ENCODE assay signal across 17 mouse cellular contexts in the genomic region with DNA sequence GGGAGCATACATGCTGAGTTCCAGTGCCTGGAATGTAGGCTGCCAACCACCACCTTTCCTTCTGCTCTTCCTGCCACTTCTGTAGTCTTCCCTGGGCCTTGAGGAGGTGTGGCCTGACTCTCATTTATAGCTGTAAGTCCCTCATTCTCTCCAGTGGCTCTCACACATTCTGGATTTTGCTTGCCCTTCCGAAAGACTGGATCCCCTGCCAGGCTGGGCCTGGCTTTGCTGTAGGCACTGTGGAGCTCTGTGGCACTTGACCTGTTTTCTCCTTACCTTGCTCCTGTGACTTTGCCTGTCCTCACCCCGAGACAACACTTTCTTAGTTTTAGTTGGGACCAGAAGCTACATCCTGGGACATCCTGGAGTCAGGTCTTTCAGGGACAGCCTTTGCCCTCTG. TPM values are rescaled to one million over a fixed set of nuclear protein-coding genes. Genes with fewer than 3 reads are reported as not detected.
A peak's percentile ranks its signal among the peaks of the same experiment; 100 is the strongest.
DNase-seq lines count a peak whose midpoint lies in the region; ATAC-seq and TF ChIP-seq lines count a peak whose summit lies in the region.
"Had no signal": no experiment of that assay in that cellular context is flagged by ENCODE, and none has a peak within 500 bp of the region (broad histone marks: within the 10 kb centered on the region; RNA-seq: fewer than 3 reads in every experiment).

No protein-coding gene starts in this region.

- TF ChIP-seq CTCF in heart, adult 2 months (IDR thresholded peaks at IDR 0.05), result no peak
- no peak for TF ChIP-seq CTCF in hindbrain, postnatal 0 days (IDR thresholded peaks at IDR 0.05; ENCODE audit: low read depth)
- TF ChIP-seq CTCF in lung, embryonic 14.5 days (IDR thresholded peaks at IDR 0.05; ENCODE audit: low read depth), result no peak

- H3K4me3 ChIP-seq in heart, adult 2 months, result no peak overlapping the region
- H3K4me3 ChIP-seq in hindbrain, embryonic 13.5 days, result no peak overlapping the region
- H3K4me3 ChIP-seq in hindbrain, postnatal 0 days (ENCODE audit: low read length), result no peak overlapping the region
- no peak overlapping the region for H3K4me3 ChIP-seq in lung, embryonic 14.5 days (ENCODE audit: low read depth, low read length)
- no peak overlapping the region for H3K4me3 ChIP-seq in intestine, embryonic 16.5 days (ENCODE audit: low read length)
- H3K4me3 ChIP-seq: embryonic facial prominence, embryonic 15.5 days; forebrain, embryonic 10.5 days; megakaryocyte, embryonic 14.5 days; neural tube, embryonic 12.5 days had no signal

- peaks cover 17% of the 10 kb centered on the region for H3K4me1 ChIP-seq in heart, adult 2 months (ENCODE audit: control insufficient read depth, insufficient read depth, low read length)
- H3K4me1 ChIP-seq in hindbrain, embryonic 13.5 days (replicated peaks), result peaks cover 25% of the 10 kb centered on the region
- H3K4me1 ChIP-seq in hindbrain, postnatal 0 days (ENCODE audit: insufficient read depth, low read length), result peaks cover 4% of the 10 kb centered on the region; the same call in 1 of the 2 replicates
- peaks cover 8% of the 10 kb centered on the region for H3K4me1 ChIP-seq in lung, embryonic 14.5 days (ENCODE audit: insufficient read depth)
- H3K4me1 ChIP-seq in intestine, embryonic 16.5 days (ENCODE audit: control insufficient read depth, insufficient read depth, low read length), result peaks cover 27% of the 10 kb centered on the region

- no peak for DNase-seq in heart, adult 2 months
- DNase-seq in heart, adult 18-20 months, result no peak
- no peak for DNase-seq in hindbrain, postnatal 0 days (ENCODE audit: low spot score)
- no peak for DNase-seq in lung, embryonic 14.5 days
- no peak for DNase-seq in lung, adult 18-20 months
- no peak for DNase-seq in cerebellum, postnatal 4 days (ENCODE audit: low spot score in 2 of 2)

- H3K9ac ChIP-seq in heart, adult 2 months (ENCODE audit: low read depth, low read length), result peak overlapping the region; percentile 28
- H3K9ac ChIP-seq in hindbrain, embryonic 13.5 days, result peak overlapping the region; percentile 6; the same call in 1 of the 2 replicates
- no peak overlapping the region for H3K9ac ChIP-seq in hindbrain, postnatal 0 days (replicated peaks; ENCODE audit: low read length)
- H3K9ac ChIP-seq in lung, embryonic 14.5 days, result no peak overlapping the region
- peak overlapping the region; percentile 35; the same call in 1 of the 2 replicates for H3K9ac ChIP-seq in intestine, embryonic 16.5 days (ENCODE audit: low read depth, low read length)
- H3K9ac ChIP-seq: embryonic facial prominence, embryonic 15.5 days; liver, embryonic 14.5 days; neural tube, embryonic 12.5 days had no signal

- no peak overlapping the region for H3K4me2 ChIP-seq in hindbrain, embryonic 13.5 days
- no peak overlapping the region for H3K4me2 ChIP-seq in hindbrain, postnatal 0 days (ENCODE audit: low read depth, low read length)
- H3K4me2 ChIP-seq in lung, embryonic 14.5 days, result no peak overlapping the region
- H3K4me2 ChIP-seq in intestine, embryonic 16.5 days (ENCODE audit: low read depth, low read length), result no peak overlapping the region
- H3K4me2 ChIP-seq: embryonic facial prominence, embryonic 15.5 days; neural tube, embryonic 12.5 days had no signal

- peaks cover 4% of the 10 kb centered on the region for H3K36me3 ChIP-seq in heart, adult 2 months (ENCODE audit: control insufficient read depth, insufficient read depth, low read length)
- peaks cover 64% of the 10 kb centered on the region for H3K36me3 ChIP-seq in hindbrain, embryonic 13.5 days
- peaks cover 29% of the 10 kb centered on the region; the same call in 1 of the 2 replicates for H3K36me3 ChIP-seq in hindbrain, postnatal 0 days (ENCODE audit: insufficient read depth, low read length)
- H3K36me3 ChIP-seq in lung, embryonic 14.5 days (ENCODE audit: insufficient read depth), result peaks cover 53% of the 10 kb centered on the region
- H3K36me3 ChIP-seq in intestine, embryonic 16.5 days (ENCODE audit: control insufficient read depth, insufficient read depth, low read length), result peaks cover 21% of the 10 kb centered on the region

- TF ChIP-seq POLR2A in heart, adult 2 months (IDR thresholded peaks at IDR 0.05; ENCODE audit: insufficient read depth, low read depth, low read length), result no peak

- H3K27ac ChIP-seq in heart, adult 2 months, result peak overlapping the region; percentile 95
- H3K27ac ChIP-seq in hindbrain, embryonic 13.5 days, result no peak overlapping the region
- no peak overlapping the region for H3K27ac ChIP-seq in hindbrain, postnatal 0 days
- H3K27ac ChIP-seq in lung, embryonic 14.5 days (ENCODE audit: low read depth), result peak overlapping the region; percentile 67
- H3K27ac ChIP-seq in intestine, embryonic 16.5 days (ENCODE audit: low read length), result no peak overlapping the region
- H3K27ac ChIP-seq: embryonic facial prominence, embryonic 15.5 days; forebrain, embryonic 10.5 days; liver, embryonic 14.5 days; neural tube, embryonic 12.5 days had no signal

- peaks cover 3% of the 10 kb centered on the region for H3K79me2 ChIP-seq in heart, adult 2 months (replicated peaks; ENCODE audit: control insufficient read depth, insufficient read depth, low read length)

- H3K9me3 ChIP-seq in hindbrain, embryonic 13.5 days, result no peaks in the 10 kb centered on the region
- H3K9me3 ChIP-seq in hindbrain, postnatal 0 days (ENCODE audit: low read length), result no peaks in the 10 kb centered on the region
- H3K9me3 ChIP-seq in lung, embryonic 14.5 days (ENCODE audit: low read depth, low read length), result no peaks in the 10 kb centered on the region
- no peaks in the 10 kb centered on the region for H3K9me3 ChIP-seq in intestine, embryonic 16.5 days (ENCODE audit: control insufficient read depth, low read length)
- H3K9me3 ChIP-seq: embryonic facial prominence, embryonic 15.5 days; forebrain, embryonic 10.5 days; megakaryocyte, embryonic 14.5 days; neural tube, embryonic 12.5 days had no signal

- no peak for ATAC-seq in hindbrain, embryonic 13.5 days (ENCODE audit: low FRiP score)
- ATAC-seq in hindbrain, postnatal 0 days, result no peak
- ATAC-seq in lung, embryonic 14.5 days (ENCODE audit: insufficient read depth), result no peak
- no peak for ATAC-seq in intestine, embryonic 16.5 days

- intact Hi-C loops in heart, adult 2 months (cut with DNase I), result loop anchor here (1.0 kb wide), 2 partner anchors 115 to 138 kb away; no protein-coding TSS in a partner anchor

- H3K27me3 ChIP-seq in heart, adult 2 months (ENCODE audit: control insufficient read depth, insufficient read depth, low read length), result no peaks in the 10 kb centered on the region
- 0 out of 2 replicates have a peak, but pooled peaks cover 3% of the 10 kb centered on the region for H3K27me3 ChIP-seq in hindbrain, embryonic 13.5 days
- H3K27me3 ChIP-seq in hindbrain, postnatal 0 days (ENCODE audit: insufficient read depth, low read length), result no peaks in the 10 kb centered on the region
- H3K27me3 ChIP-seq in lung, embryonic 14.5 days (ENCODE audit: insufficient read depth, low read length), result no peaks in the 10 kb centered on the region
- no peaks in the 10 kb centered on the region for H3K27me3 ChIP-seq in intestine, embryonic 16.5 days (replicated peaks; ENCODE audit: control insufficient read depth, insufficient read depth, low read length)
- H3K27me3 ChIP-seq: CH12.LX; embryonic facial prominence, embryonic 15.5 days; neural tube, embryonic 12.5 days had no signal

- WGBS in heart, adult 2 months, result 65% methylated on average over 2 of the region's 2 CpGs
- 96% methylated on average over 2 of the region's 2 CpGs for WGBS in hindbrain, embryonic 13.5 days
- WGBS in hindbrain, postnatal 0 days, result 86% methylated on average over 2 of the region's 2 CpGs
- WGBS in lung, embryonic 14.5 days, result 84% methylated on average over 2 of the region's 2 CpGs
- WGBS in intestine, embryonic 16.5 days, result 89% methylated on average over 2 of the region's 2 CpGs

- no peak for TF ChIP-seq EP300 in heart, adult 2 months (IDR thresholded peaks at IDR 0.05; ENCODE audit: insufficient read depth, low read depth, low read length)

RNA-seq across cellular contexts. Expression of a gene that starts 10.3 kb away (rescaled TPM):
- total RNA-seq in heart, adult 2 months (2021), result 10 to 100 TPM; 12.2 TPM
- 10.2 and 12.6 TPM in 2 replicates for polyA plus RNA-seq in heart, adult 2 months (2012; rRNA removed)
- total RNA-seq in heart, adult 18-20 months (2021), result 10 to 100 TPM; 13.2 to 13.5 TPM
- 26.0 and 26.1 TPM in 2 replicates for polyA plus RNA-seq in hindbrain, embryonic 13.5 days (2015; fragmentation: Nextera tagmentation; extraction: Ambion mirVana)
- 32.7 and 34.0 TPM in 2 replicates for total RNA-seq in hindbrain, postnatal 0 days (2014; rRNA removed)
- polyA plus RNA-seq in hindbrain, postnatal 0 days (2015; fragmentation: Nextera tagmentation; extraction: Ambion mirVana), result 18.3 and 20.5 TPM in 2 replicates
- 15.9 and 17.5 TPM in 2 replicates for polyA plus RNA-seq in lung, embryonic 14.5 days (2014; fragmentation: Nextera tagmentation; extraction: Ambion mirVana)
- polyA plus RNA-seq in intestine, embryonic 16.5 days (2015; fragmentation: Nextera tagmentation; extraction: Ambion mirVana), result 25.5 and 29.6 TPM in 2 replicates

RNA-seq across cellular contexts. Expression of a gene that starts 26.7 kb away (rescaled TPM):
- 10 to 100 TPM; 13.7 to 15.8 TPM for total RNA-seq in heart, adult 2 months (2021)
- 22.0 and 35.8 TPM in 2 replicates for polyA plus RNA-seq in heart, adult 2 months (2012; rRNA removed)
- 10 to 100 TPM; 13.3 to 19.6 TPM for total RNA-seq in heart, adult 18-20 months (2021)
- polyA plus RNA-seq in hindbrain, embryonic 13.5 days (2015; fragmentation: Nextera tagmentation; extraction: Ambion mirVana), result 5.4 and 5.9 TPM in 2 replicates
- total RNA-seq in hindbrain, postnatal 0 days (2014; rRNA removed), result 4.2 and 4.3 TPM in 2 replicates
- polyA plus RNA-seq in hindbrain, postnatal 0 days (2015; fragmentation: Nextera tagmentation; extraction: Ambion mirVana), result 2.4 and 2.6 TPM in 2 replicates
- polyA plus RNA-seq in lung, embryonic 14.5 days (2014; fragmentation: Nextera tagmentation; extraction: Ambion mirVana), result 8.1 and 10.0 TPM in 2 replicates
- 8.4 and 8.7 TPM in 2 replicates for polyA plus RNA-seq in intestine, embryonic 16.5 days (2015; fragmentation: Nextera tagmentation; extraction: Ambion mirVana)
- total RNA-seq: monocyte, adult 5-6 weeks had no signal

RNA-seq across cellular contexts. Expression of a gene that starts 27.8 kb away (rescaled TPM):
- total RNA-seq in heart, adult 2 months (2021), result not detected
- 0.12 TPM in 1 of 2 replicates, not detected in the other for polyA plus RNA-seq in heart, adult 2 months (2012; rRNA removed)
- total RNA-seq in heart, adult 18-20 months (2021), result not detected
- 21.2 and 23.4 TPM in 2 replicates for polyA plus RNA-seq in hindbrain, embryonic 13.5 days (2015; fragmentation: Nextera tagmentation; extraction: Ambion mirVana)
- 28.3 and 28.4 TPM in 2 replicates for total RNA-seq in hindbrain, postnatal 0 days (2014; rRNA removed)
- 31.8 and 32.6 TPM in 2 replicates for polyA plus RNA-seq in hindbrain, postnatal 0 days (2015; fragmentation: Nextera tagmentation; extraction: Ambion mirVana)
- 0.11 and 0.24 TPM in 2 replicates for polyA plus RNA-seq in lung, embryonic 14.5 days (2014; fragmentation: Nextera tagmentation; extraction: Ambion mirVana)
- polyA plus RNA-seq in intestine, embryonic 16.5 days (2015; fragmentation: Nextera tagmentation; extraction: Ambion mirVana), result 3.9 and 4.1 TPM in 2 replicates
- total RNA-seq: gastrocnemius, postnatal 10 days; hematopoietic stem cell, adult 5-6 weeks had no signal

RNA-seq across cellular contexts. Expression of a gene that starts 52.2 kb away (rescaled TPM):
- total RNA-seq in heart, adult 2 months (2021), result 10 to 100 TPM in 1 of 2 experiments, 1 to 10 TPM in 1; 5.6 to 13.7 TPM
- polyA plus RNA-seq in heart, adult 2 months (2012; rRNA removed), result 6.2 and 8.1 TPM in 2 replicates
- 1 to 10 TPM; 4.0 to 7.0 TPM for total RNA-seq in heart, adult 18-20 months (2021)
- polyA plus RNA-seq in hindbrain, embryonic 13.5 days (2015; fragmentation: Nextera tagmentation; extraction: Ambion mirVana), result 6.1 and 6.7 TPM in 2 replicates
- 12.4 and 22.6 TPM in 2 replicates for total RNA-seq in hindbrain, postnatal 0 days (2014; rRNA removed)
- 11.4 and 12.6 TPM in 2 replicates for polyA plus RNA-seq in hindbrain, postnatal 0 days (2015; fragmentation: Nextera tagmentation; extraction: Ambion mirVana)
- 0.64 and 0.70 TPM in 2 replicates for polyA plus RNA-seq in lung, embryonic 14.5 days (2014; fragmentation: Nextera tagmentation; extraction: Ambion mirVana)
- 2.7 and 6.0 TPM in 2 replicates for polyA plus RNA-seq in intestine, embryonic 16.5 days (2015; fragmentation: Nextera tagmentation; extraction: Ambion mirVana)
- total RNA-seq: monocyte, adult 5-6 weeks had no signal

Comparison
In these comparisons a context has a peak if more than half of its experiments do, and no peak if none do; other contexts are left out.
1. H3K9ac ChIP-seq: peak in heart, adult 2 months (single experiment), hindbrain, embryonic 13.5 days (single experiment) and intestine, embryonic 16.5 days (single experiment); none in hindbrain, postnatal 0 days (single experiment) and lung, embryonic 14.5 days (single experiment).
2. H3K27ac ChIP-seq: peak in heart, adult 2 months (single experiment) and lung, embryonic 14.5 days (single experiment); none in hindbrain, embryonic 13.5 days (single experiment), hindbrain, postnatal 0 days (single experiment) and intestine, embryonic 16.5 days (single experiment).